Mouse (Mus musculus) hindbrain, embryonic 16.5 days (tissue): ENCODE measurements around the gene Sfxn4. TPM values are rescaled to one million over a fixed set of nuclear protein-coding genes. Genes with fewer than 3 reads are reported as not detected.

Experiments used
- ATAC-seq: fragments of 200-750 bp; cut with Nextera tagmentation; 2 replicates; pipeline ENCODE4 v1.8.0; 2017; ENCODE audit warnings: moderate TSS enrichment, moderate library complexity
- H3K27ac ChIP-seq: fragments of 300-500 bp; sonication (generic); 2 replicates; pipeline ENCODE4 v1.5.1; 2014; ENCODE audit warnings: low read depth, mild to moderate bottlenecking, control low read depth, low read length, moderate library complexity
- H3K27me3 ChIP-seq: fragments of 300-500 bp; sonication (generic); replicated peaks from 2 replicates; pipeline ENCODE4 v1.6.1; 2014; ENCODE audit warnings: low read length; ENCODE audit not compliant: control insufficient read depth, insufficient read depth
- H3K36me3 ChIP-seq: fragments of 300-500 bp; sonication (generic); 2 replicates; pipeline ENCODE4 v1.6.1; 2014; ENCODE audit warnings: mild to moderate bottlenecking, low read length, moderate library complexity, mixed read lengths; ENCODE audit not compliant: control insufficient read depth, insufficient read depth
- H3K4me1 ChIP-seq: fragments of 300-500 bp; sonication (generic); 2 replicates; pipeline ENCODE4 v1.6.1; 2014; ENCODE audit warnings: low read depth, low read length; ENCODE audit not compliant: control insufficient read depth, insufficient read depth
- H3K4me2 ChIP-seq: fragments of 300-500 bp; sonication (generic); 2 replicates; pipeline ENCODE4 v1.6.1; 2014; ENCODE audit warnings: mild to moderate bottlenecking, low read length, control low read depth, moderate library complexity
- H3K4me3 ChIP-seq: fragments of 300-500 bp; sonication (generic); 2 replicates; pipeline ENCODE4 v1.5.1; 2014; ENCODE audit warnings: mild to moderate bottlenecking, low read length, control low read depth, moderate library complexity
- H3K9ac ChIP-seq: fragments of 300-500 bp; sonication (generic); 2 replicates; pipeline ENCODE4 v1.6.1; 2014; ENCODE audit warnings: low read depth, mild to moderate bottlenecking, control low read depth, low read length, moderate library complexity
- H3K9me3 ChIP-seq: fragments of 300-500 bp; sonication (generic); 2 replicates; pipeline ENCODE4 v1.6.1; 2014; ENCODE audit warnings: mild to moderate bottlenecking, low read length, moderate library complexity; ENCODE audit not compliant: control insufficient read depth
- WGBS: fragments of 180-500 bp; shearing (Covaris S2); extraction: QIAGEN DNeasy Blood & Tissue Kit; methylation state at CpG from one replicate; pipeline ENCODE4 v1.1.7; 2014; 5-methylcytosine and 5-hydroxymethylcytosine counted together
- polyA plus RNA-seq: library from polyadenylated mRNA; unstranded; fragments of >200 nt; fragmentation: Nextera tagmentation; extraction: Ambion mirVana; gene quantifications from 2 replicates; pipeline ENCODE4 v1.2.1, GENCODE M21; 2015

Sfxn4 gene
- polyA plus RNA-seq, 1 experiment from 2014 or later, result 13.6 TPM

GRCm38 (mm10) chr19:60790551-60791161 lies 70.6 kb downstream of the Sfxn4 start, which contains the start of gene Eif3a:
Eif3a (minus strand) TSS chr19:60790658.
- ATAC-seq, result peak; percentile 96
- Histone ChIP-seq H3K9me3 (no peaks in the 10 kb centered on the region), H3K9ac (peak within 1 kb of the TSS; percentile 84), H3K4me1 (peaks cover 19% of the 10 kb centered on the region), H3K27ac (peak within 1 kb of the TSS; percentile 98), H3K4me3 (peak within 1 kb of the TSS; percentile 64), H3K36me3 (no peaks in the 10 kb centered on the region), H3K27me3 (no peaks in the 10 kb centered on the region), H3K4me2 (peak within 1 kb of the TSS; percentile 77)
- under 1% methylated on average over 56 of the region's 57 CpGs for WGBS

DNA sequence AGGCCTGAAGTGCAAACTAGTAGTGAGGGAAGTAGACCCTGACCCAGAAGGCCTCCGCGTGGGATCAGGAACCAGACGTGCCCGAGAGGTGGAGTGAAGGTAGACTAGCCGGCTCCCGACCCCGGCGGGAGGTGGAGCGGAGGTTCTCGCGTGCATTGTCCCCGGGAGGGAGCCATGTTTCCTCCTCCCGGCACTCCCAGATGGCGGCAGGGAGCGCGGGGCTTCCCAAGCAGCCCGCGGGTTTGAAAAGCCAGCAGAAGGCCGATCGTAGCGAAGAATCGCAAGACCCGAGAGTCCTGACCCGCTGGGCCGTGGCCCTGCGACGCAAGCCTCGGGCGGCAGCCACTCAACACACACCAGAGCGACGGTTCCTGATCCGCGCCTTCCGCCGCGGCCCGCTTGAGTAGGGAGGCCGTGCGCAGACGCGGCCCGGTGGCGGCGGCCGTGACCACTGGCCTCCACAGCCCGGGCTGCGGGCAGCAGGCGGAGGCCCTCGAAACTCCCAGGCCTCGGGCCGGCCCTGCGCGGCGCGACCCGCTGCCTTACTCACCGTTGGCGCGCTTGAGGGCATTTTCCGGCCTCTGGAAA lies 71.3 kb downstream of the Sfxn4 start:
- H3K9me3 ChIP-seq, result no peaks in the 10 kb centered on the region
- peak overlapping the region; percentile 98 for H3K27ac ChIP-seq
- H3K36me3 ChIP-seq, result no peaks in the 10 kb centered on the region
- H3K4me3 ChIP-seq, result peak overlapping the region; percentile 64
- H3K9ac ChIP-seq, result peak overlapping the region; percentile 84
- peak; percentile 81 for ATAC-seq
- no peaks in the 10 kb centered on the region for H3K27me3 ChIP-seq
- WGBS, result under 1% methylated on average over 49 of the region's 60 CpGs
- H3K4me1 ChIP-seq, result peaks cover 19% of the 10 kb centered on the region
- peak overlapping the region; percentile 77 for H3K4me2 ChIP-seq

DNA sequence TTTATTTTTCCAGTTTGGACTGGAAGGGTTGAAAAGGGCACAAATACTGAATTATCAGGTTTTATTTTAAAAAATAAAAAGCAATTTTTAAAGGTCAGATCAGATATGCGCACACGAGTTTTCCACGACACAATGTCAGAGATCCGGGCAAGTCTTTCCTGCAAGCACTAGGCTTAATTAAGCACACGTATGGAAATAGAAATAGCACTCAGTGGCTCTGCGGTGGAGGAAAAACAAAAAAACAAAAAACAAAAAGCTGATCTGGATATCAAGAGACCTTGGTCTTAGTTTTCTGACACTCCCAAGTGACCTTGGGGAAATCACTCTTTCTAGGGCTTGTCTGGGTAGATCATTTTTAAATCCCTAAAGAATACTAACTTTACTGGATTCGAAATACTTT lies 71.8 kb downstream of the Sfxn4 start:
- WGBS, result 2% methylated on average over 7 of the region's 7 CpGs
- no peak overlapping the region for H3K27ac ChIP-seq
- peak overlapping the region; percentile 84 for H3K9ac ChIP-seq
- no peaks in the 10 kb centered on the region for H3K36me3 ChIP-seq
- ATAC-seq, result no peak
- H3K27me3 ChIP-seq, result no peaks in the 10 kb centered on the region
- H3K4me2 ChIP-seq, result peak overlapping the region; percentile 77
- peaks cover 19% of the 10 kb centered on the region for H3K4me1 ChIP-seq
- peak overlapping the region; percentile 64 for H3K4me3 ChIP-seq
- H3K9me3 ChIP-seq, result no peaks in the 10 kb centered on the region

DNA sequence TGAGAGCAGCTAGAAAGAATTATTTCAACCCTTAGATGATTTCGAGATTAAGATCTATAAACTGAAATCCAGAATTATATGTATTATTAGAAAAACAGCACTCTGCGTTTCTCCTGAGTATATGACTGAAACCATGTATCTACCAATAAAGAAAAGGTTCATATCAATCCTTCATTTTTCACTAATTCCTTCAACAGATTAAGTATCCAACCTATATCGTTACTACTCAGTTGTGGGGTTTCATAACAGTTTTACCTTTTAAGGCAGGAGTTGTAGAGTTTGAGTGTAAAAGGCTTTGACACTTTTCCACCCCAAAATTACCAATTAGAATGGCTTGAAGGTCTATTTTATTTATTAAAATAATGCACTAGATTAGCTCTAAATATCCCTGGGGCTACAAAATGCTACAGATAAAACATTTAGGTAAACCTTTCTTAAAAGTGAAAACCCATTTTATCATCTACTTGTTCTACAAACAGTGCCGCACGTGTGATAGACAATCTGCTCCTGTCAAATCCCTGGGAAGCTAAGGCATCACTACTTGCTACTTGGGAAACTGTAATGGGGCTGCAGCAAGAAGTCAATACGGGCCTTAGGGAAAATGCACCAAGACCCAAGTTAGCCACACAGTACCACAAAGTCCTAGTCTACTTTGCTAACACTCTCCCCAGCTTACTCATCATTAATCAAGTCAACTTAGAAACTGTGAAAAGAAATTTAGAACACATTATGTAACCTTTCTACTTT lies 72.9 kb downstream of the Sfxn4 start:
- Histone ChIP-seq H3K9ac (0 out of 2 replicates have a peak overlapping the region, but pooled peaks have one; percentile 35), H3K4me1 (peaks cover 19% of the 10 kb centered on the region), H3K4me3 (peak overlapping the region; percentile 20; the same call in 1 of the 2 replicates), H3K27ac (no peak overlapping the region), H3K4me2 (peak overlapping the region; percentile 58), H3K36me3 (no peaks in the 10 kb centered on the region), H3K27me3 (no peaks in the 10 kb centered on the region), H3K9me3 (no peaks in the 10 kb centered on the region)
- ATAC-seq, result no peak
- WGBS, result 44% methylated on average over 6 of the region's 6 CpGs

GRCm38 (mm10) chr19:60787465-60788150 lies 73.7 kb downstream of the Sfxn4 start:
- H3K9me3 ChIP-seq, result no peaks in the 10 kb centered on the region
- peaks cover 19% of the 10 kb centered on the region for H3K4me1 ChIP-seq
- no peaks in the 10 kb centered on the region for H3K27me3 ChIP-seq
- H3K4me3 ChIP-seq, result no peak overlapping the region
- WGBS, result 65% methylated on average over 2 of the region's 2 CpGs
- no peak for ATAC-seq
- no peak overlapping the region for H3K4me2 ChIP-seq
- H3K9ac ChIP-seq, result no peak overlapping the region
- H3K27ac ChIP-seq, result no peak overlapping the region
- H3K36me3 ChIP-seq, result no peaks in the 10 kb centered on the region

Other genes starting within 250 kb of the Sfxn4 start
- gene Nanos1, start 105.5 kb downstream of the Sfxn4 start, polyA plus RNA-seq, result 16.1 and 16.5 TPM in 2 replicates
- 102 and 103 TPM in 2 replicates for gene Eif3a, start 70.8 kb downstream of the Sfxn4 start, polyA plus RNA-seq
- 42.4 and 46.8 TPM in 2 replicates for gene Fam45a, start 49.9 kb downstream of the Sfxn4 start, polyA plus RNA-seq
- gene Prdx3, start 13.1 kb upstream of the Sfxn4 start, polyA plus RNA-seq, result 121 and 133 TPM in 2 replicates
- 1.6 and 1.9 TPM in 2 replicates for gene Grk5, start 28.3 kb upstream of the Sfxn4 start, polyA plus RNA-seq